Mouse (Mus musculus): Measurements from ENCODE around the gene Cerk. TPM values are rescaled to one million over a fixed set of nuclear protein-coding genes. Genes with fewer than 3 reads are reported as not detected.

Gene Cerk
- polyA plus RNA-seq, 1 experiment, result 61.7 TPM

GRCm38 (mm10) chr15:86205300-86205699 is 19.4 kb upstream of the Cerk start:
- Histone ChIP-seq H3K27me3 (ENCODE audit: control insufficient read depth, insufficient read depth, low read length) (no peaks in the 10 kb centered on the region), H3K4me1 (ENCODE audit: control insufficient read depth, insufficient read depth, low read length) (peaks cover 10% of the 10 kb centered on the region)

GRCm38 (mm10) chr15:86203942-86204561 is 18.1 kb upstream of the Cerk start:
- Histone ChIP-seq H3K27me3 (ENCODE audit: control insufficient read depth, insufficient read depth, low read length) (no peaks in the 10 kb centered on the region), H3K4me1 (ENCODE audit: control insufficient read depth, insufficient read depth, low read length) (peaks cover 10% of the 10 kb centered on the region), H3K36me3 (ENCODE audit: control insufficient read depth, insufficient read depth, low read length) (no peaks in the 10 kb centered on the region), H3K4me3 (ENCODE audit: control insufficient read depth, low read depth, low read length) (peak overlapping the region; percentile 17; the same call in 1 of the 2 replicates), H3K27ac (ENCODE audit: control insufficient read depth, insufficient read depth, low read depth, low read length) (peak overlapping the region; percentile 29; the same call in 1 of the 2 replicates)
- TF ChIP-seq POLR2A (IDR thresholded peaks at IDR 0.05; ENCODE audit: control insufficient read depth, low read depth, low read length) (no peak), CTCF (IDR thresholded peaks at IDR 0.05; ENCODE audit: control insufficient read depth, insufficient read depth, insufficient replicate concordance, low read depth, low read length) (no peak)

More at GRCm38 (mm10) chr15:86205300-86205699, 19.4 kb upstream of the Cerk start:
- Histone ChIP-seq H3K27ac (ENCODE audit: control insufficient read depth, insufficient read depth, low read depth, low read length) (no peak overlapping the region), H3K4me3 (ENCODE audit: control insufficient read depth, low read depth, low read length) (no peak overlapping the region), H3K36me3 (ENCODE audit: control insufficient read depth, insufficient read depth, low read length) (no peaks in the 10 kb centered on the region)
- no peak for TF ChIP-seq POLR2A (IDR thresholded peaks at IDR 0.05; ENCODE audit: control insufficient read depth, low read depth, low read length)
- peak; percentile 46; the same call in 1 of the 2 replicates for TF ChIP-seq CTCF (IDR thresholded peaks at IDR 0.05; ENCODE audit: control insufficient read depth, insufficient read depth, insufficient replicate concordance, low read depth, low read length)

- Histone ChIP-seq H3K27me3 (ENCODE audit: control insufficient read depth, insufficient read depth, low read length) (no peaks in the 10 kb centered on the region), H3K4me1 (ENCODE audit: control insufficient read depth, insufficient read depth, low read length) (peaks cover 10% of the 10 kb centered on the region), H3K36me3 (ENCODE audit: control insufficient read depth, insufficient read depth, low read length) (no peaks in the 10 kb centered on the region), H3K27ac (ENCODE audit: control insufficient read depth, insufficient read depth, low read depth, low read length) (0 out of 2 replicates have a peak overlapping the region, but pooled peaks have one; percentile 26), H3K4me3 (ENCODE audit: control insufficient read depth, low read depth, low read length) (no peak overlapping the region)
- TF ChIP-seq CTCF (IDR thresholded peaks at IDR 0.05; ENCODE audit: control insufficient read depth, insufficient read depth, insufficient replicate concordance, low read depth, low read length), result no peak
- TF ChIP-seq POLR2A (IDR thresholded peaks at IDR 0.05; ENCODE audit: control insufficient read depth, low read depth, low read length), result no peak
Measured at GRCm38 (mm10) chr15:86203292-86203793, 17.4 kb upstream of the Cerk start.

GRCm38 (mm10) chr15:86202640-86203039 is 16.7 kb upstream of the Cerk start:
- TF ChIP-seq CTCF (IDR thresholded peaks at IDR 0.05; ENCODE audit: control insufficient read depth, insufficient read depth, insufficient replicate concordance, low read depth, low read length) (no peak), POLR2A (IDR thresholded peaks at IDR 0.05; ENCODE audit: control insufficient read depth, low read depth, low read length) (no peak)
- H3K27me3 ChIP-seq (ENCODE audit: control insufficient read depth, insufficient read depth, low read length), result no peaks in the 10 kb centered on the region
- H3K4me1 ChIP-seq (ENCODE audit: control insufficient read depth, insufficient read depth, low read length), result peaks cover 10% of the 10 kb centered on the region
- no peak overlapping the region for H3K27ac ChIP-seq (ENCODE audit: control insufficient read depth, insufficient read depth, low read depth, low read length)
- H3K36me3 ChIP-seq (ENCODE audit: control insufficient read depth, insufficient read depth, low read length), result no peaks in the 10 kb centered on the region
- H3K4me3 ChIP-seq (ENCODE audit: control insufficient read depth, low read depth, low read length), result no peak overlapping the region

- Histone ChIP-seq H3K4me3 (ENCODE audit: control insufficient read depth, low read depth, low read length) (no peak overlapping the region), H3K36me3 (ENCODE audit: control insufficient read depth, insufficient read depth, low read length) (no peaks in the 10 kb centered on the region), H3K4me1 (ENCODE audit: control insufficient read depth, insufficient read depth, low read length) (peaks cover 10% of the 10 kb centered on the region), H3K27ac (ENCODE audit: control insufficient read depth, insufficient read depth, low read depth, low read length) (no peak overlapping the region), H3K27me3 (ENCODE audit: control insufficient read depth, insufficient read depth, low read length) (no peaks in the 10 kb centered on the region)
- no peak for TF ChIP-seq CTCF (IDR thresholded peaks at IDR 0.05; ENCODE audit: control insufficient read depth, insufficient read depth, insufficient replicate concordance, low read depth, low read length)
- TF ChIP-seq POLR2A (IDR thresholded peaks at IDR 0.05; ENCODE audit: control insufficient read depth, low read depth, low read length), result no peak
Measured at GRCm38 (mm10) chr15:86201696-86202330, 15.9 kb upstream of the Cerk start.

- H3K27me3 ChIP-seq (ENCODE audit: control insufficient read depth, insufficient read depth, low read length), result no peaks in the 10 kb centered on the region
- H3K4me1 ChIP-seq (ENCODE audit: control insufficient read depth, insufficient read depth, low read length), result peaks cover 10% of the 10 kb centered on the region
- TF ChIP-seq CTCF (IDR thresholded peaks at IDR 0.05; ENCODE audit: control insufficient read depth, insufficient read depth, insufficient replicate concordance, low read depth, low read length) (no peak), POLR2A (IDR thresholded peaks at IDR 0.05; ENCODE audit: control insufficient read depth, low read depth, low read length) (no peak)
- no peaks in the 10 kb centered on the region for H3K36me3 ChIP-seq (ENCODE audit: control insufficient read depth, insufficient read depth, low read length)
- no peak overlapping the region for H3K27ac ChIP-seq (ENCODE audit: control insufficient read depth, insufficient read depth, low read depth, low read length)
- H3K4me3 ChIP-seq (ENCODE audit: control insufficient read depth, low read depth, low read length), result no peak overlapping the region
Measured at GRCm38 (mm10) chr15:86201095-86201494, 15.2 kb upstream of the Cerk start.

GRCm38 (mm10) chr15:86200169-86200568 is 14.2 kb upstream of the Cerk start:
- Histone ChIP-seq H3K27me3 (ENCODE audit: control insufficient read depth, insufficient read depth, low read length) (no peaks in the 10 kb centered on the region), H3K27ac (ENCODE audit: control insufficient read depth, insufficient read depth, low read depth, low read length) (no peak overlapping the region), H3K4me3 (ENCODE audit: control insufficient read depth, low read depth, low read length) (no peak overlapping the region), H3K4me1 (ENCODE audit: control insufficient read depth, insufficient read depth, low read length) (peaks cover 10% of the 10 kb centered on the region), H3K36me3 (ENCODE audit: control insufficient read depth, insufficient read depth, low read length) (no peaks in the 10 kb centered on the region)
- TF ChIP-seq CTCF (IDR thresholded peaks at IDR 0.05; ENCODE audit: control insufficient read depth, insufficient read depth, insufficient replicate concordance, low read depth, low read length), result no peak
- TF ChIP-seq POLR2A (IDR thresholded peaks at IDR 0.05; ENCODE audit: control insufficient read depth, low read depth, low read length), result no peak
